Mouse (Mus musculus) embryonic facial prominence, embryonic 15.5 days (tissue): Measurements from ENCODE around the gene Cdkn1a. TPM values are rescaled to one million over a fixed set of nuclear protein-coding genes. Genes with fewer than 3 reads are reported as not detected.
A peak's percentile ranks its signal among the peaks of the same experiment; 100 is the strongest.

Experiments
- ATAC-seq: fragments of 200-750 bp; cut with Nextera tagmentation; 2 replicates; pipeline ENCODE4 v1.8.0; 2017; ENCODE audit warnings: low read depth, moderate TSS enrichment; ENCODE audit not compliant: insufficient number of reproducible peaks, low FRiP score, low TSS enrichment
- H3K27ac ChIP-seq: fragments of 300-500 bp; sonication (generic); replicated peaks from 2 replicates; pipeline ENCODE4 v1.5.1; 2015; ENCODE audit warnings: mild to moderate bottlenecking, inconsistent platforms
- H3K27me3 ChIP-seq: fragments of 300-500 bp; sonication (generic); 2 replicates; pipeline ENCODE4 v1.6.1; 2015; ENCODE audit warnings: inconsistent platforms
- H3K36me3 ChIP-seq: fragments of 300-500 bp; sonication (generic); 2 replicates; pipeline ENCODE4 v1.6.1; 2015; ENCODE audit warnings: mild to moderate bottlenecking, inconsistent platforms
- H3K4me1 ChIP-seq: fragments of 300-500 bp; sonication (generic); 2 replicates; pipeline ENCODE4 v1.6.1; 2015; ENCODE audit warnings: inconsistent platforms
- H3K4me2 ChIP-seq: fragments of 300-500 bp; sonication (generic); replicated peaks from 2 replicates; pipeline ENCODE4 v1.6.1; 2015; ENCODE audit warnings: mild to moderate bottlenecking, inconsistent platforms
- H3K4me3 ChIP-seq: fragments of 300-500 bp; sonication (generic); replicated peaks from 2 replicates; pipeline ENCODE4 v1.5.1; 2015; ENCODE audit warnings: mild to moderate bottlenecking, inconsistent platforms
- H3K9ac ChIP-seq: fragments of 300-500 bp; sonication (generic); 2 replicates; pipeline ENCODE4 v1.6.1; 2015; ENCODE audit warnings: inconsistent platforms
- H3K9me3 ChIP-seq: fragments of 300-500 bp; sonication (generic); replicated peaks from 2 replicates; pipeline ENCODE4 v1.6.1; 2016; ENCODE audit warnings: inconsistent platforms
- WGBS: fragments of 180-500 bp; shearing (Covaris S2); methylation state at CpG from one replicate; pipeline ENCODE4 v1.1.7; 2015; 5-methylcytosine and 5-hydroxymethylcytosine counted together
- polyA plus RNA-seq: library from polyadenylated mRNA; unstranded; fragments of >200 nt; fragmentation: Nextera tagmentation; extraction: Ambion mirVana; gene quantifications from 2 replicates; pipeline ENCODE4 v1.2.1, GENCODE M21; 2015

Cdkn1a gene
- polyA plus RNA-seq, 1 experiment from 2014 or later: 347 TPM

DNA sequence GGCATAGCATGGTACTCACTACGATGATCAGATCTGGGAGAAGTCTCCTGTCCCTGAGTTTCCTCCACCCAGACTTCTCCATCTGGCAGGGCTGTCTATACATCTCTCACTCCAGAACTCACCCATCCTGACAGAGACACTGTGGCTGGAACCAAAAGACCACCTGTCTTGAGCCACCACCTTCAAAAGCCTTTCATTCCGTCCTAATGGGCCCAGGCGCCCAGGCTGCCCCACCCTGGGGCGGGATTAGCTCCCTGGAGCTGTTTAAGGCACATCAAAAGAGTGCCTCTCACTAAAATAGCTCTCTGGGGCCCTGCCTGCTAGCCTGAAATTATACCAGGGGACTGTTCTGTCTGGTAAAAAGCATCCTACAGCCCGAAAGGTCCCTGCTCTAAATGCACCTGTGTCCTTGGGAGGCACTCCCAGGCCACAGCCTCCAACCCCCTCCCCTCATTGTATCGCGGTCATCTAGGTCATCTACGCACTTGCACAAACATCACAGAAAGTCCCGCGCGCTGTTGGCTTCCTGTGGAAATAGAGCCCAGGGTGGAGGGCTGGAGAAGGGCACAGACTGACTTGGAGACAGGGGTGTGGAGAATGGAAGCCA is 18.0 kb upstream of the Cdkn1a start:
- ATAC-seq: no peak; the same call in 1 of the 2 replicates
- Histone ChIP-seq H3K4me3 (no peak overlapping the region), H3K9ac (no peak overlapping the region), H3K4me2 (no peak overlapping the region), H3K27me3 (no peaks in the 10 kb centered on the region), H3K9me3 (no peaks in the 10 kb centered on the region), H3K36me3 (no peaks in the 10 kb centered on the region), H3K27ac (0 out of 2 replicates have a peak overlapping the region, but pooled peaks have one; percentile 19), H3K4me1 (peaks cover 21% of the 10 kb centered on the region)
- 17% methylated on average over 11 of the region's 11 CpGs for WGBS

DNA sequence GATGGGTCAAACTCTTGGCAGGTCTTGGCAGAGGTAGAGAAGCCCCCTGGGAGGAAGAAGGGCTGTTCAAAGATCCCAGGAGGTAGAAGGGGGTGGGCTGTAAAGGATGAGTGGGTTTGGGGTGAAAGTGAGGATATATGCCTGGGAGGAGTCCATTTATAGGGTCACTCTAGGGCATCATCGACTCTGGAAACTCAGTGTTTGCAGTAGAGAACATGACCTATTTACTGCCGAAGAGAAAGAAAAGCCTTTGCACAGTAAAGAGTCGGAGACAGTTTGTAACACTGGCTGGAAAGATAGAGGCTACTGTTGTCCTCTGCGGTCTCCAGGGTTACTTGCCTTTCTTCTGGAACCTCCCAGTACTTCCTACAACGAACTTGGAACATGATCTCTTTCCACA is 17.5 kb upstream of the Cdkn1a start:
- Histone ChIP-seq H3K27ac (0 out of 2 replicates have a peak overlapping the region, but pooled peaks have one; percentile 19), H3K9ac (no peak overlapping the region), H3K27me3 (no peaks in the 10 kb centered on the region), H3K4me2 (no peak overlapping the region), H3K36me3 (no peaks in the 10 kb centered on the region), H3K9me3 (no peaks in the 10 kb centered on the region), H3K4me3 (no peak overlapping the region), H3K4me1 (peaks cover 25% of the 10 kb centered on the region)
- ATAC-seq: no peak
- 44% methylated on average over 5 of the region's 5 CpGs for WGBS

DNA sequence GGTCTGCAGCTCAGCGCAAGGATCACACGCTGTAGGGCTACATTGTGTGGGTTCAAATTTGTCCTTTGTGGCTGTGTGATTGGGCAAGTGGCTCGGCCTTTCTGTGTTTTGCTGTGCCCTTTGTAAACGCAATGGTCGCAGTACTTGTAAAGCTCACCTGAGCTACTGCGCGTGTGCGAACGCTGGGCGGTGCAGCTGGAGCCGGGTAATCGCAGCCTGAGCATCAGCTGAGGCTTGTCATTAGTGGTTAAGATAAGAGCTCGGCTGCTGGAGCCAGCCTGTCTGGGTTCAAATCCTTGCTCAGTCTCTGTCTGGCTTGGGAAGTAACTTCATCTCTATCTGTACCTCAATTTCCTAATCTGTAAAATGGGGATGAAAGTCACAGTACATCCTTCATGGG is 16.7 kb upstream of the Cdkn1a start:
- no peaks in the 10 kb centered on the region for H3K9me3 ChIP-seq
- no peak overlapping the region for H3K4me3 ChIP-seq
- WGBS: 66% methylated on average over 13 of the region's 13 CpGs
- ATAC-seq: no peak
- H3K36me3 ChIP-seq: no peaks in the 10 kb centered on the region
- H3K4me1 ChIP-seq: peaks cover 28% of the 10 kb centered on the region
- H3K4me2 ChIP-seq: no peak overlapping the region
- no peak overlapping the region for H3K27ac ChIP-seq
- no peaks in the 10 kb centered on the region for H3K27me3 ChIP-seq
- H3K9ac ChIP-seq: no peak overlapping the region

DNA sequence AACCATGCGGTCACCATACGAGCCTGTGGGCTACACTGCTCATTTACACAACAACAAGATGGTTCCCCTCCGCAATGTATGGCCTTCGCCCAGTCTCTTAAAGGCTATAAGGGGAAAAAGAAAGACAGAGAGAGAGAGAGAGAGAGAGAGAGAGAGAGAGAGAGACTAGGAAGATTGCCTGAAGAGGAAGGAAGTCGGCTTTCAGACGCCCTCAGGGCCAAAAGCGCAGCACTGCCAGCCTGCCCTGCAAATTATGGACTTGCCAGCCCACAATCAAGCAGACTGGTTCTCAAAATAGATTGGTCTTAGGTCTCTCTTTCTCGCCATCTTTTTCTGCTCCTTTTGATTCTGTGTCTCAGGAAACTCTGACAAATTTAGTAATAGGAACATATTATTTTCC is 14.5 kb upstream of the Cdkn1a start:
- H3K27ac ChIP-seq: no peak overlapping the region
- peaks cover 31% of the 10 kb centered on the region for H3K4me1 ChIP-seq
- H3K36me3 ChIP-seq: no peaks in the 10 kb centered on the region
- ATAC-seq: no peak
- no peak overlapping the region for H3K9ac ChIP-seq
- H3K4me3 ChIP-seq: no peak overlapping the region
- peaks cover 4% of the 10 kb centered on the region for H3K27me3 ChIP-seq
- WGBS: 75% methylated on average over 8 of the region's 8 CpGs
- no peak overlapping the region for H3K4me2 ChIP-seq
- H3K9me3 ChIP-seq: no peaks in the 10 kb centered on the region

DNA sequence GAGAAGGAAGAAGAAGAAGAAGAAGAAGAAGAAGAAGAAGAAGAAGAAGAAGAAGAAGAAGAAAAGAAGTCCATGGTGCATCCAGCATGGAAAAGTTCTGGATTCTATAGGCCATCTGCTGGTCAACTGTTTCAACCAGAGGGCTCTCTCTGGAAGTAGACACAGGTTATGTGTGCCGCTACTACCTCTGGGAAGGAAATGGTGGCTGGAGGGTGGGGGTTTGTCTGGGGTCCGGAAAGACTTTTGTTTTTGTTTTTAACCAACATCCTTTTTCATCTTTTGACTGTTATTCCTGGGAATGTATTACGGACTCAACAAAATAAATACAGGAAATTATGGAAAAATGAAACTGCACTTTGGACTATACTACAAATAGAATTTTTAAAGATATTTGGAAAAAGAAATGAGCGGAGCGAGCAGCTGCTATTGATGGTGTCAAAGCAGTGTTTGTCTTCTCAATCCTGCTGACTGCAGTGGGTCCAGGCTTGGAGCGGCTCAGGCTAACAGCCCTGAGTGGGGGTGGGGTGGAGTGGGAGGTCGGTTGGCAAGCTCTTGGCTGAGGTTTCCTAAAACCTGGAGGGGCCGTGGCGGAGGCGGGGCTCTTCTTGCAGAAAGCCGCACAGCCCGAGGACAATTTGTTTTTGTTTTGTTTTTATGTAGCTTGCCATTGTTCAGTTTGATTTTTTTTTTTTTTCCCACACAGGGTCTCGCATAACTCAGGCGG is 12.8 kb upstream of the Cdkn1a start:
- ATAC-seq: peak; percentile 60; the same call in 1 of the 2 replicates

DNA sequence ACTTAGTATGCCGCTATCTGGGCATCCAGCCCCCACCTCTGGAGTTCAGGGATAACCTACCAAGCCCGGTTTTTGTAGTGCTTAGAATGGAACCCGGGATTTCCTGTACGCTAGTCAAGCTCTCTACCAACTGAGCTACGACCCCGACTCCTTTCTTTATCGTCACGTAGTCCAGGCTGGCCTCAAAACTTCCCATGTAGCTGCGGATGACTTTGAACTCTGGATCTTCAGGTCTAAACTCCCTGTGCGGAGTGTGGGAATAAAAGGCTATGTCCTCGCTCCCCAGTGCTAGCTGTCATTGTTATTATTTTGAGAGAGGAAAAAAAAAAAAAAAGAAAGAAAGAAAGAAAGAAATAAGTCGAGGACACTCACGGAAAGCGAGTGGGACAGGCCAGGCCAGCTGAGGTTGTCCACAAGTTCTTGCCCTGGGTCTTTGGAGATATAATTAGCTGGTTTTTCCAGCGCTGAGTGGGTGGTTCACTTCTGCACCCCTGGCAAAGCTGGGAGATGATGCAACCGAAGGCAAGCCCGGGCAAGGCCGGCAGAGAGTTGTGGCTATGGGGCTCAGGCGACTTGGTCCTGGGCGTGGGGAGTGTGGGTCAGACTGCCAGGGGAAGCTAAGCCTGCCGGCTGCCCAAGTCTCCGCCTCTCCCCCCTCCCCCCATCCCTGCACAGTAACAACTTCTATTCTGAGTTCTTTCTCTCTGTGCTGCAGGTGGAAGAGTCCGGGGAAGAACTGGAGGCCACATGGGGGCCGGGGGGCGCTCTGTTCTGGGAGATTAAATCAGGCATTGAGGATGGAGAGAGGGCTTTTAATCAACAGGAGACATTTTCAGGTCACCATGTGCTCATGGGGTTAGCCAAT is 12.0 kb upstream of the Cdkn1a start:
- Histone ChIP-seq H3K4me1 (peaks cover 29% of the 10 kb centered on the region), H3K27me3 (peaks cover 10% of the 10 kb centered on the region), H3K36me3 (no peaks in the 10 kb centered on the region), H3K27ac (peak overlapping the region; percentile 82), H3K4me3 (peak overlapping the region; percentile 33), H3K9me3 (no peaks in the 10 kb centered on the region), H3K4me2 (peak overlapping the region; percentile 58), H3K9ac (peak overlapping the region; percentile 10; the same call in 1 of the 2 replicates)
- ATAC-seq: peak; percentile 66; the same call in 1 of the 2 replicates
- 6% methylated on average over 25 of the region's 25 CpGs for WGBS

More for the DNA sequence above, 12.8 kb upstream of the Cdkn1a start:
- 14% methylated on average over 14 of the region's 14 CpGs for WGBS
- Histone ChIP-seq H3K9me3 (no peaks in the 10 kb centered on the region), H3K4me2 (peak overlapping the region; percentile 58), H3K27me3 (peaks cover 10% of the 10 kb centered on the region), H3K4me1 (peaks cover 37% of the 10 kb centered on the region), H3K4me3 (peak overlapping the region; percentile 33), H3K36me3 (no peaks in the 10 kb centered on the region), H3K27ac (peak overlapping the region; percentile 82), H3K9ac (0 out of 2 replicates have a peak overlapping the region, but pooled peaks have one; percentile 10)

DNA sequence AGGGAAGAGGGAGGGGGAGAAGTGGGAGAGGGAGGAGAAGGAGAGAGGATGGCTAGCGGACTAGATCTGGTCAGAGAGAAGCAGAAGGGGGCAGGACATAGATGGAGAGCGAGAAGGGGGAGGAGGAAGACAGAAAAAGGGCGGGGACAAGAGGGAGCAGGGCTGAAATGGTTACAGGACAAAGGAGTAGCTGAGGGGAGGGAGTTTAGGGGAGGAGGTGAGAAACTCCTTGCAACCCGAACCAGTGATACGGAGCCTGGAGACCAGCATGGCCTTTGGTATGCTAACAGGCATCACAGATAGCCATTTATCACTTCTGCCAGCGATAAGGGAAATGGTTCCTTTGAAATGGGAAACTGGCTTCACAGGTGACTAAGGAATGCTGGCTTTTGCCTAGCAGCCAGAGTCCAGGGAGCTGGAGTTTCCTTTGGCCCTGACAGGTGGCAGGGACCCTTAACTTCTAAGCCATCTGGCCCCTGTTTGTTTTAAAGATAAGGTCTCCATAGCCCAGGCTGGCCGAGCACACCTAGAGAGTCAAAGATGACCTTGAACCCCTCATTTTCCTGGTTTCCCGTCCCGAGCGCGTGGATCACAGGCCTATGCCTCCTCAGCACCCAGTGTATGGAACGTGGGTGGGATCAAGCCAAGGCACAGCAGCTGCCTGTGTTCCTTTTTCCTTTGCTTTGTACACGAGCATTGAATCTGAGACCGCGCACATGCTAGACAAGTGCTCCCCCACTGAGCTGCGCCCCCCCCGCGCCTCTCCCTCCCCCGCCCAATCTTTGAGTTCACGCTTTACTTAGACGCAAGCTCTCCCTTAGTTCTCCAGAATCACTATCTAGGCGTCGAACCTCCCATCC is 9.8 kb upstream of the Cdkn1a start:
- H3K27ac ChIP-seq: peak overlapping the region; percentile 44; the same call in 1 of the 2 replicates
- peak overlapping the region; percentile 41 for H3K4me2 ChIP-seq
- H3K27me3 ChIP-seq: peaks cover 10% of the 10 kb centered on the region
- no peak overlapping the region for H3K9ac ChIP-seq
- no peaks in the 10 kb centered on the region for H3K36me3 ChIP-seq
- no peak; the same call in 1 of the 2 replicates for ATAC-seq
- peak overlapping the region; percentile 13 for H3K4me3 ChIP-seq
- no peaks in the 10 kb centered on the region for H3K9me3 ChIP-seq
- H3K4me1 ChIP-seq: peaks cover 32% of the 10 kb centered on the region
- 6% methylated on average over 22 of the region's 23 CpGs for WGBS

DNA sequence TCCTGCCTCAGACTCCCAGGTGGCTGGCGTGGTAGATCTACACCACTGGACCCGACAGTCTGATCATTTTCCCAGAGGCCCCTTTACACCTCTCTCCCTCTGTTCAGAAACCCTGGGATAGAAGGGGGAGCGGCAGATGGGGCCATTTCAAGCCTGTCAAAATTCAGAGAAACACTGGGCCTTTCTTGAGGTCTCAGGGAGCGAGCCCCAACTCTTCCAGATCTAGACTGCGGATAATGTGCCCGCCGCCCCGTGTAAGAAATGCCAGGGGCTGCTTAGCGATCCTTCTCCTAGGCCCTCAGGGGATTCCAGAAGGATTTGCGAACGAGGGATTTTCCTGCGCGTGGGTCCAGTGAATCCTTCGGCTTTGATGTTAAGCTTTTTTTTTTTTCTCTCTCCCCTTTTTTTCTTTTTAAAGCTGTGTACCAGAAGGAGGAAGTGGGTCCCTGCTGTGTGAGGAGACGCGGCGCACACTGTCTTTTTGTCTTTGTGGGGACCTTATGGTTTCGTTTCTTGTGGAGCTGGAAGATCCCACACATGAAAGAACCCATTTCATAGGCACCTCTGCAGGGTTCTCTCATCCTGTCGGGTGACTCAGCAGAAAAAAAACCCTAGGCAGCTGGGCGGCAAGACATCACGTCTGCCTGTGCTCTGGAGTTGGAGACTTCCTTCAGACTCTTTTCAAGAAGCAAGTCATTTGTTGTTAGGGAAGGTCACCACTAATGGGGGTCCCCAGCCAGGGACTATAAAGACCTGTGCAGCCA is 9.0 kb upstream of the Cdkn1a start:
- H3K27me3 ChIP-seq: peaks cover 10% of the 10 kb centered on the region
- H3K27ac ChIP-seq: peak overlapping the region; percentile 44
- H3K4me1 ChIP-seq: peaks cover 32% of the 10 kb centered on the region
- peak overlapping the region; percentile 41 for H3K4me2 ChIP-seq
- ATAC-seq: no peak
- no peaks in the 10 kb centered on the region for H3K9me3 ChIP-seq
- H3K36me3 ChIP-seq: no peaks in the 10 kb centered on the region
- peak overlapping the region; percentile 13 for H3K4me3 ChIP-seq
- peak overlapping the region; percentile 6 for H3K9ac ChIP-seq
- 6% methylated on average over 21 of the region's 21 CpGs for WGBS

DNA sequence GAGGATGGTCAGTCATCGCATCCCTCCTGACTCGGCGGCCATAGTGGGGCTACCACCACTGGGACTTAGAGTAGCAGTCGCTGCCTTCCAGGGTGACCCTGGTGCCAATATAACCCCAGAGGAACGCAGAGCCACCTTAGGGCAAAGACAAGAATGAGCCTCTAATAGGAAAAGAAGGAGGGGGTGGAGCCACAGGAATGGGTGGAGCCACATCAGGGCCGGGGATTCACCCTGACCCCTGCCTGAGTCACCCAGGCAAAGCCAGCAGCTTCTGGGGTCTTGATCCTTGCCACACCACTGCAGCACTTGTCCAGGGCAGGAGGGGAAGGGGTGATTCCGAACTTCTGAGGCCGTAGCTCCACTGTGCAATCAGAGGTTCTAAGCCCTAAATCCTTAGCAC is 7.2 kb upstream of the Cdkn1a start:
- no peaks in the 10 kb centered on the region for H3K9me3 ChIP-seq
- WGBS: 87% methylated on average over 8 of the region's 8 CpGs
- no peak overlapping the region for H3K27ac ChIP-seq
- peaks cover 10% of the 10 kb centered on the region for H3K27me3 ChIP-seq
- H3K4me2 ChIP-seq: no peak overlapping the region
- peaks cover 25% of the 10 kb centered on the region for H3K4me1 ChIP-seq
- no peak for ATAC-seq
- no peaks in the 10 kb centered on the region for H3K36me3 ChIP-seq
- H3K4me3 ChIP-seq: no peak overlapping the region
- no peak overlapping the region for H3K9ac ChIP-seq

DNA sequence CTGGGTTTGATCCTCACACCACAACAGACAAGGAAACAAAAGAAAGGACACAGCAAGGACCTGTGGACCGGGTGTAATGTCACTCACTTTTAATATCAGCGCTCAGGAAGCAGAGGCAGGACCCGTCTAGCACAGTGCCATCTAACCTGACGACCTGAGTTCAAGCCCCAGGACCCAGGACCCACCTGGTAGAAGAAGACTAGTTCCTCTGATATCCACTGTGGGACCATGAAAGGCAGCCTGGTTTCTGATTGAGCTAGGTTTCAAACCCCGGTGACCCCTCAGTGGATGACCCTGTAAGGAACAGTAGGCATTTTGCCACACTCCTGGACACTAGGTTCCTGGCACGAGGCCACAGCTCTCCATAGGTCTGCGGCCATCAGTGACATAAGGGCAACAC is 6.1 kb upstream of the Cdkn1a start:
- Histone ChIP-seq H3K4me1 (peaks cover 18% of the 10 kb centered on the region), H3K36me3 (no peaks in the 10 kb centered on the region), H3K9me3 (no peaks in the 10 kb centered on the region), H3K27ac (no peak overlapping the region), H3K4me3 (no peak overlapping the region), H3K4me2 (no peak overlapping the region), H3K27me3 (peaks cover 10% of the 10 kb centered on the region), H3K9ac (no peak overlapping the region)
- ATAC-seq: no peak
- WGBS: 84% methylated on average over 7 of the region's 7 CpGs
